Mouse (Mus musculus): ENCODE data around the gene Hoxd8. TPM values are rescaled to one million over a fixed set of nuclear protein-coding genes. Genes with fewer than 3 reads are reported as not detected.

Hoxd8 gene
- polyA plus RNA-seq, 1 experiment, result not detected

DNA sequence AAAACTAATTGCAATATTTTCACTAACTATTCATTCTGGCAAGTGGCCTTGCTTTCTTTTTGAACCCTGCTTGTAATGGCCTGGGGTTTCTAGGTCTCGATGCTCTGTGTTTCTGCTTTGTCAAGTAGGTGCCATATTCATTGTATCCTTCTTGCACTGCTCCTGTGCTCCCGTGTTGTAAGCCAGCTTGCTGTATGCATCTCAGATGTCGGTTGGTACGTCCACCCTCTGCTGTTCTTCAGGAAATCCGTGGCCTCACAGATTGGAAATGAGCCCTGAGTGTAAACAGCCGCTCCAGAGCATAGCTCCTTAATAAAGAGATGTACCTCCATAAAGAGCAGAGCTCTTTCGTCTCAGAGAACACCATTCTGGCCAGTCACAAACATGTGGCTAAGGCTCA lies 3.2 kb downstream of the Hoxd8 start:
- no peak for DNase-seq
- TF ChIP-seq CTCF (IDR thresholded peaks at IDR 0.05; ENCODE audit: borderline replicate concordance, insufficient read depth, low read depth, low read length) (no peak), POLR2A (IDR thresholded peaks at IDR 0.05; ENCODE audit: borderline replicate concordance, insufficient read depth, low read length) (no peak)
- Histone ChIP-seq H3K4me3 (replicated peaks; ENCODE audit: insufficient read depth, low read depth, low read length) (no peak overlapping the region), H3K27me3 (ENCODE audit: control insufficient read depth, insufficient read depth, low read length) (peaks cover 28% of the 10 kb centered on the region), H3K4me1 (ENCODE audit: control insufficient read depth, insufficient read depth, low read length) (no peaks in the 10 kb centered on the region), H3K27ac (ENCODE audit: insufficient read depth, low read length) (no peak overlapping the region)
- 12% methylated on average over 7 of the region's 7 CpGs for WGBS

GRCm38 (mm10) chr2:74708676-74709075 lies 4.3 kb downstream of the Hoxd8 start:
- H3K27me3 ChIP-seq (ENCODE audit: control insufficient read depth, insufficient read depth, low read length), result peaks cover 27% of the 10 kb centered on the region
- TF ChIP-seq CTCF (IDR thresholded peaks at IDR 0.05; ENCODE audit: borderline replicate concordance, insufficient read depth, low read depth, low read length) (no peak), POLR2A (IDR thresholded peaks at IDR 0.05; ENCODE audit: borderline replicate concordance, insufficient read depth, low read length) (no peak)

GRCm38 (mm10) chr2:74709465-74710419 lies 5.3 kb downstream of the Hoxd8 start:
- H3K27me3 ChIP-seq (ENCODE audit: control insufficient read depth, insufficient read depth, low read length), result peaks cover 27% of the 10 kb centered on the region
- H3K27ac ChIP-seq (ENCODE audit: insufficient read depth, low read length), result no peak overlapping the region
- 8% methylated on average over 5 of the region's 5 CpGs for WGBS
- H3K4me1 ChIP-seq (ENCODE audit: control insufficient read depth, insufficient read depth, low read length), result no peaks in the 10 kb centered on the region
- no peak for DNase-seq
- TF ChIP-seq CTCF (IDR thresholded peaks at IDR 0.05; ENCODE audit: borderline replicate concordance, insufficient read depth, low read depth, low read length) (no peak), POLR2A (IDR thresholded peaks at IDR 0.05; ENCODE audit: borderline replicate concordance, insufficient read depth, low read length) (no peak)
- H3K4me3 ChIP-seq (replicated peaks; ENCODE audit: insufficient read depth, low read depth, low read length), result no peak overlapping the region

More at GRCm38 (mm10) chr2:74708676-74709075, 4.3 kb downstream of the Hoxd8 start:
- Histone ChIP-seq H3K27ac (ENCODE audit: insufficient read depth, low read length) (no peak overlapping the region), H3K4me3 (replicated peaks; ENCODE audit: insufficient read depth, low read depth, low read length) (no peak overlapping the region), H3K4me1 (ENCODE audit: control insufficient read depth, insufficient read depth, low read length) (no peaks in the 10 kb centered on the region)
- WGBS, result 10% methylated on average over 4 of the region's 4 CpGs
- DNase-seq, result no peak

DNA sequence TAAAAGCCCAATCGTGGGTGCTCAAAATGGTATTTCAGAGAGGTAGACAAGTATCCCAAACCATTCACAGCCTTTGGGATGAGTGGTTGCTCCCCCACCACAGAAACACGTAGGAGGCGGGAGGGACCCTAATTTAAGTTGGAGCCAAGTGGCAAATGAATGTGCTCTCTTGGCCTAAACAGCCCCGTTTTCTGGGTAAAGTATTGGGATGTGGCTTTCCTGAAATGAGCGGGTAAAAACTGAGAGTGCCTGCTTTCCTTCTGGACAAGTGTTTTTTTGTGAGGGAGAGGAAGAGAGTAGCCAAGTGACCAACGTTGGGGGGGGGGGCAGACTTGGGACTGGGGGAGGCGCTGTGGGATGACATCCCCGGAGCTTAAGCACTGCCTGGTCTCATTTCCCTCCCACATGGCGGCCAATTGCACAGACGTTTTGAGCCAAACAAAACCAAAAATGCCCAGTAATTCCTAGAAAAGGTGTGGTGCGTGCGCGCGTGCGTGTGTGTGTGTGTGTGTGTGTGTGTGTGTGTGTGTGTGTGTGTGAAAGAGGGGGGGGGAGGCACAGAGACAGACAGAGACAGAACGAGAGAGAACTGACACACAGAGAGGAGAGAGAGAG lies 6.6 kb downstream of the Hoxd8 start:
- WGBS, result 2% methylated on average over 16 of the region's 16 CpGs
- TF ChIP-seq POLR2A (IDR thresholded peaks at IDR 0.05; ENCODE audit: borderline replicate concordance, insufficient read depth, low read length) (no peak), CTCF (IDR thresholded peaks at IDR 0.05; ENCODE audit: borderline replicate concordance, insufficient read depth, low read depth, low read length) (no peak)
- no peak overlapping the region for H3K4me3 ChIP-seq (replicated peaks; ENCODE audit: insufficient read depth, low read depth, low read length)
- H3K27ac ChIP-seq (ENCODE audit: insufficient read depth, low read length), result no peak overlapping the region
- no peaks in the 10 kb centered on the region for H3K4me1 ChIP-seq (ENCODE audit: control insufficient read depth, insufficient read depth, low read length)
- peaks cover 17% of the 10 kb centered on the region; the same call in 1 of the 2 replicates for H3K27me3 ChIP-seq (ENCODE audit: control insufficient read depth, insufficient read depth, low read length)
- no peak for DNase-seq

DNA sequence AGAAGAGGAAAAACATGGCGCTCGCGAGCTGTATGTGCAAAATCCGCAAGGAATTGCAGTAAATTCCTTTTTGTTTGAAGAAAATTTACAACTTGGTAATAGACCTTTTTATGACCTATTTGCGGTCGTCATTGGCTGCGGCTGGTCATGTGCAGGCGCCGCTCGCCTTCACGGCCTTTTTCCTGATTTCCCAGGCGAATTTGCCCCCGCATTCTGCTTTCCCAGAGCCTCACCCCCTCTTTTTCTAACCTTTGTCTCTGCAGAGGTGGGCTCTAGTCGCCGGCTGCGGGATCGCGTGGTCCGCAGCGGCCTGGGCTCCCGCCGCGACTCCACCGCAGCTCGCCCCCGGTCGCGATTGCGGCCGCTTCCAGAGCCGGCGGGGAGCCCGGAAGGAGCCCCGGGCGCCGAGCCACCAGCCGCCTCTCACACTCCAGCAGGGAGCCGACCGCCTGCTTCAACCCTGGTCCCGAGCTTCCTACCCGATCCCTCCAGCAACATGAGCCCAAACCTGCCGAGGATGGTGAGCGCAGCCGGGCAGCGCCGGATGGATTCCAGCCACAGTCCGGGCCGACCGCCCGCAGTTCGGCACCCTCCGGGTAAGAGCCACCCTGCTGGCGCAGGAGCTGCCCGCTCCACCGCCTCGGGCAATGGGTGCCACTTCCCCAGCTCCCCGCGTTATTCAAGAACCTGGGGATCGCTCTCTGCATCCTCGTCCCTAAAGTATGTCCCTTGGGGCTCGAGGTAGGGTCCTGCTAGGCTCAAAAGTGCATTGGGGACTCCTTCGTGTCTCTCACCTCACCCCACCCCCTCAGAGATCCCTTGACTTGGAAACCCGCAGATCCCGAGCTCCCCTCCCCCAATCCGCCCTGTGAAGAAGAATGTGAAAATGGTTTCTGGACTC lies 7.6 kb downstream of the Hoxd8 start, which contains the start of the genes Hoxd3 and Hoxd4:
Gene Hoxd3, plus strand, starts transcription at position 207 of the 901 bp plus-strand sequence.
Gene Hoxd4, plus strand, starts transcription at position 209 of the 901 bp plus-strand sequence.
- no peak for DNase-seq
- Histone ChIP-seq H3K4me1 (ENCODE audit: control insufficient read depth, insufficient read depth, low read length) (no peaks in the 10 kb centered on the region), H3K27ac (ENCODE audit: insufficient read depth, low read length) (no peak within 1 kb of the TSS), H3K27me3 (ENCODE audit: control insufficient read depth, insufficient read depth, low read length) (peaks cover 13% of the 10 kb centered on the region; the same call in 1 of the 2 replicates), H3K4me3 (replicated peaks; ENCODE audit: insufficient read depth, low read depth, low read length) (no peak within 1 kb of the TSS)
- TF ChIP-seq POLR2A (IDR thresholded peaks at IDR 0.05; ENCODE audit: borderline replicate concordance, insufficient read depth, low read length) (no peak), CTCF (IDR thresholded peaks at IDR 0.05; ENCODE audit: borderline replicate concordance, insufficient read depth, low read depth, low read length) (no peak)
- 3% methylated on average over 65 of the region's 65 CpGs for WGBS

DNA sequence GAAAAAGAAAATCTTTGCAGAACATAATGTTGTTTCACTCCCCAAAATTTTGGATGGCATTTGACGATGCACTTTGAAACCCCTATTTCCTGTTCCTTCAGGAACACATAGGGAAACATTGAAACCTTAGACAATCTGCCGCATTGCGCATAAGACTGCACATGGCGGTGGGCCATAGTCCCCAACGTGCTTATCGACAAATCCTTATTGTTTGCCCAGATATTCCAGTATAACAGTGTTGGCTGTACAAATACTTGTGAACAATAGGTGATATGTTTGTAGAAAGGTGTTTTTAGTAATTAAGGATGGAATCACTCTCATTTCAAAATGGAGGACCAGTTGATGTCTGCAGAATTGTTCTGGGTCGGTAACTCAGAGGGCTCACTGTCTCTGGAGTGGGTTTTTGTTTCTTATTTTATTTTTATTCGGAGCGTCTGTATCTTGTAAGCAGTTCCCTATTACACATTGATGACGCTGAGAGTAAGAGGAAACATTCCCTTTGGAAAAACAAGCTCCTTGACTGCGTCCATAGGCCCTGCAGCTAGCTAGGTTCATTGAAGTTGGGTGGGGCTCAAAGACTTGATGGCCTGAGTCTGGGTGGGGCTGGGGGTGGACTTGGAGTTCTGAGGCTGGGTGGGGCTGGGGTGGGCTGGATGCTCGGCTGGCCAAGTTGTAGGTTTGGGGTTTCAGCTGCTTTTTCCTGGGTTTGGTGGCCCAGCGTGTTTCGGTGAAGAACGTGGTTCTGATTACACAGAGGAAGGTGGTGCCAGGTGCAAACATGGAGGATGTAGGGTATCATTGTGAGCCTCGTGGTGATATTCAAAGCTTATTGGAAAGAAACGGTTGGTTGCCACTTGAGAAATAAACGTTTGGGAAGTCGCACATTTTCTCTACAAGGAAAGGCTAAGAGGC lies 9.1 kb downstream of the Hoxd8 start:
- 6% methylated on average over 19 of the region's 19 CpGs for WGBS
- Histone ChIP-seq H3K4me3 (replicated peaks; ENCODE audit: insufficient read depth, low read depth, low read length) (no peak overlapping the region), H3K4me1 (ENCODE audit: control insufficient read depth, insufficient read depth, low read length) (no peaks in the 10 kb centered on the region), H3K27ac (ENCODE audit: insufficient read depth, low read length) (no peak overlapping the region), H3K27me3 (ENCODE audit: control insufficient read depth, insufficient read depth, low read length) (peaks cover 13% of the 10 kb centered on the region; the same call in 1 of the 2 replicates)
- TF ChIP-seq POLR2A (IDR thresholded peaks at IDR 0.05; ENCODE audit: borderline replicate concordance, insufficient read depth, low read length), result no peak
- TF ChIP-seq CTCF (IDR thresholded peaks at IDR 0.05; ENCODE audit: borderline replicate concordance, insufficient read depth, low read depth, low read length), result no peak
- DNase-seq, result no peak

Measured in cerebellum, adult 2 months (tissue).